Mouse (Mus musculus) right cerebral cortex, postnatal 14 days (tissue): ENCODE measurements at regions not wholly inside any gene's neighbourhood (a gene's known extent, or its start where the extent isn't known, plus 50 kb on each side); places are given as distances from the start of the nearest gene placed in this dataset.

ENCODE experiments used
- DNase-seq: peaks from one replicate; pipeline ENCODE4 v3.0.0; 2022

DNA sequence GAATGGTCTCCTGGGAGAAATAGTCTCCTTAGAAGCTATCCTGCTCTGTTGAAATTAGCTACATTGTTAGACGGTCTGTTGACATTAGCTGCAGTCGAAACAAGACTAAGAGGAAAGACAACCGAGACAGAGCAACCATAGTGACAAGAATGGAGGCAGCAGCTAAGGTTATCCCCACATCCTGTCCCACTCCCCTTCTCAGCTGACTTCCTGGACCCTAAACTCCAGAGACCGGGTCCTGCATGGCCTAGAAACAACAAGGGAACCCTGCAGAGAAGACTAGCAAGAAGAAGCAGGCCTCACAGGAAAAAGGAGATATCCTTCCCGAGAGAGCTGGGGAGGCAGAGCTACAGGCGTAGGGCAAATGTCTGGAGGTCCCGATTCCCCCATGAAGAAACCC lies 102.0 kb downstream of the Fam168b start:
- no peak for DNase-seq

DNA sequence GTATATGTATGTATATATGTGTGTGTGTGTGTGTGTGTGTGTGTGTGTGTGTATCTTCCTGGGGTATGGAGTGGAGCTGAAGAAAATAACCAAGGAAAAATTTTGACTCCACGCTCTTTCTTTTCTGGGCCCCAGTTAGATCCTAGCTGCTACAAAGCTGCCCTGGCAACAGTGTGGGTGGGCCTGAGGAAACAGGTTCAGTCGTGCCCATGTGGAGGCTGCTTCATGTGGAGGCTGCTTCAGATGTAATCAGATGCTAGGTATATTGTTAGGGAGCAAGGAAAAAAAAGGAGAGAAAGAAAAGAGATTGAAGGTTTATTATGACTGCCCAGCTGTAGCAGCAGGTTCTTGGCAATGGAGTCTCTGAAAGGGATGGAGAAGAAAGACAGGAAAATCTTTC lies 100.6 kb downstream of the Fam168b start:
- no peak for DNase-seq

DNA sequence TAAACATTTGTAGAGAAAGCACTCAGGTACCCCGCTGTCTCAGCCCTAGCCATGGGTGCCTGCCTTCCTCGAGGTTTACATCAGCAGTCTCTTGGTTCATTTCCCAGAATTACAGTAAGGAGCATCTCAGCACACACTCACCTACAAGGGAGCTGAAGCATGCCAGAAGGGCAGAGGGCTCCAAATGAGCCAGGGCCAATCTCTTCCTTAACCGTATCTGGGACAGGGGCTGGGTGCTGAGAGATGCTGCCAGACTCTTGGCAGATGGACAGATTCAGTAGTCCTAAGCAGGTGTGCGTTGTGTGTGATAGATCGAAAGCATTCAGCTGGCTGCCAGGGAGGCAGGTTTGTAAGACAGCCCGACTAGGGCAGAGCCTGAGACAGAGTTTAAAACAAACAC lies 97.0 kb downstream of the Fam168b start:
- no peak for DNase-seq

DNA sequence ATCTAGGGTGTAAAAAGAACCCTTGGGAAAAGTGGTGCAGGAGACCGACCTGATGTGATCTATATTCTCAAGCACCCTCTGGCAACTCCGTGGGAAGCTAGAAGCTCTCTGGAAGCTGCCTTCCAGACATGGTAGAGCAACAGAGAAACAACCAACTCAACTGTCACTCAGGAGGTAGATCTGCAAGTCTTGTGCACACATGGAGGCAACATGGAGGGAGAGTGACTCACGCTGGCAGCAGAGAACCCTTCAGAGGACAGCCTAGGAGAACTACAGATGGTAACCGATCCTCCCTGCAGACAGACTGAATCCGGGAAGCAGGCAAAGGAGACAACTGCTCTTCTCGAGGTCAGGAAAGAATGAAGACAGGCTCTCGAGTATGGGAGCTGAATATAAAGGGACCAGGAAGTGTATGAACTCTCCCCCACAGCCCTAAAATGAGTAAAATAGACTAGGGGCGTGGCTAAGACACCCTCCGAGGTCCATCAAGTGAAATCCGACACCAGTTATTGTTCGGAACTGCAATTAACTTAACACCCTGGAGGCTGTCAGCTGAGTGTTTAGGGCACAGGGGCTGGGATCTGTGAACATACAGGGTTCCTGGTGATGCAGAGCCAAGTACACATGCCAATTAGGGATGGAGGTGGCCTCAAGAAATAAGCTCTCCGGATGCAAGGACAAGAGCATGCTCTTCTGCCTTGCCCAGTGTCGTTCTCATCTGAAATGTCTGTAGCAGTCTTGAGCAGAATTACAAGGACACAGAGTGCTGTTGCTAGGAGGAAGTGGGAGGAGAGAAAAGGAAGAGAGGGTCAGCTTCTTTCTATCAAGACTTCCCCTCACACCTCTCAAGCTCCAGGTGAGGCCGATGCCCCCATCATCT lies 93.5 kb downstream of the Fam168b start:
- no peak for DNase-seq

DNA sequence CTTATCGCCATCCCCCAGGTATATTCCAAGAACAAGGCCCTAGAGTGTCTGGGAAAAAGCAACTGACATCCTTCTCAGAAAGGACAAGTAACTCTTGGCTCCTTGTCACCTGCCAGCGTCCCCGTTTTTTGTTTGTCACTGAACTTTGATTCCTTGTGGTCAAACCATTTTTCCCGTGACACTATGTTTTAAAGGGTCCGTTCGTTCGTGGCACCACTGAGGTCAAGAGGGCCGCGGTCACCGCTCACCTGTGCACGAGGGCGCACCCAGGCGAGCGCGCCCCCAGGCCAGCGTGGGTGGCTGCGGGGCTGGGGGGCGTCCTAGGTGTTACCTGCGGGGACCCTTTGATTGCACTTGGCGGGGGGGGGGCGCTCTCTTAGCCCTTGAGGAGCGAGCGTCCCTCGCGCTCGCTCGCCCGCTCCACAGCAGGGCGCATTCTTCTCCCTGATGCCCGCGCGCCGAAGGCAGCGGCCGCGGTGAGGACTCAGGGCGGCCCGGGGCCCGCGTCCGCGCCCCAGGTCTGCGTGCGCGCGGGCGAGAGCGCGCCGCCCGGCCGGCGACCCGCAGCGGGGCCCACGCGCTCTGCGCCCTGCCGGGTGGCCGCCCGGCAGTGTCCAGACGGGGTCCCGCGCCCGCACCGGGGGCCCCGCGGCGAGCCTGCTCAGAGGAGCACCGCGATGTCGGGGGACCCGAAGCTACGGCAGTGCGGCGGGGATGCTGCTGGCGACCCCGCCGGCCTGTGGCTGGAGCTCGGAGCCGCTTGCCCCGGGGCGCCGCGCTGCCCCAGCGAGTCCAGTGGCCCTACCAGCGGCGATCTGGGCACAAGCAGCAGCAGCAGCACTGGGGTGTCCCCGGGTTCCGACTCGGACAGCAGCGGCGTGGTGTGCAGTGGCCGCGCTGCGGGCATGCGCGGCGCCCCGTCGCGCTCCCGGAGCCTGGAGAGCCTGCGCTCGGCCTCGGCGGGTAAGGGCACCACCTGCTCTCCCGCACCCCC lies 92.5 kb downstream of the Fam168b start:
- peak; percentile 32 for DNase-seq

DNA sequence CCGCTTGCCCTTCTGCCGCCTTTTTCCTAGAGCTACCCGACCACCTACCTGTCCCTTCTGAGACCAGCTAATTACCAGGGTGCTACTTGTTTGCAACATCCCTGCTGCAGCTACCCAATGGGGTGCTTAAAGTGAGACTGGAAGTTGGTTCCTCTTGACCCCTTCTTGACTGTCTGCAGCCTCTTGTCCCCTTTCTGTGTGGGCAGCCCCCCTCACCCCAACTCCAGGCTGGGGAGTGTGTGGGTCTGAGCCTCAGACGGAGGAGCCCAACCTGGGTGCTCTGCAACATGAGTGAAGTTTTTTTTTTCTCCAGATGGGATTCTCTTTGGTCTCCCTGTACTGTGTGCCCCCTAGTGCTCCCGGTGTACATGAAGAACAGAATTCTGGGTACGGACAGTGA lies 91.7 kb downstream of the Fam168b start:
- no peak for DNase-seq

DNA sequence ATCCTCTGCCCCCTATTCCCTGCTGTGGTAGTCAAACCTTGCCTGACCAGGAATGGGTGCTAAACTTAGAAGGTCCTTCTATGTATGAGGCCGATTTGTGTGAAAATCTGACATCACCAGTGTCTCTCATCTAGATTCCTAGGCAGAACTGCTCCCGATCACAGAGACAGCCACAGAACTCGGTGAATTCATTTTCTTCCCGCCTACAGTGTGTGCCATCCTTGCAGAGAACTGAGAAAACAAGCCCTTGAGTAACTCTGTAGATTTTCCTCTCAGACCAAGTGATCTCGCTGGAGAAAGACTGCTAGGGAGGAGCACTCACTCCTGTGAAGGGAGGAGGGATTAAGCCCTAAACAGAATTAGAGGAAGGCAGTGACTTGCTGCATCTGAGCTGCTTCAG lies 89.3 kb downstream of the Fam168b start:
- no peak for DNase-seq

DNA sequence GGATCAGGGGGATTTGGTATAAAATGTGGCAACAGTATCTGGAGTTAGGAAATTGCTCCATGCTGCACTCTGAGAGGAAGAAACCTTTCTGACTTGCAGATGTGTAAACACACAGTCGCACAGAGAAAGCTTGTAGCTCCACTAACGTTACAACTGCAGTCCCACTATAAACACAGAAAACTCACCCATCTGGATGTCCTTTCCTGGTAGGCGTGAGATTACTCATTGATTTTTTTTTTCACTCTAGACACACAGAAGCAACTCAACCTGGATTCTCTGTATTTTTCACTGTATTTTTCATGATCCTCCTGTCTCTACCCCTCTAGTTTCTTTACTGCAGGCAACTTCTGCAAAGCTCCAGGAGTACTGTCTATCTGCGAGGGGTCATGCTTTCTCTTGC lies 82.3 kb downstream of the Fam168b start:
- DNase-seq: no peak

DNA sequence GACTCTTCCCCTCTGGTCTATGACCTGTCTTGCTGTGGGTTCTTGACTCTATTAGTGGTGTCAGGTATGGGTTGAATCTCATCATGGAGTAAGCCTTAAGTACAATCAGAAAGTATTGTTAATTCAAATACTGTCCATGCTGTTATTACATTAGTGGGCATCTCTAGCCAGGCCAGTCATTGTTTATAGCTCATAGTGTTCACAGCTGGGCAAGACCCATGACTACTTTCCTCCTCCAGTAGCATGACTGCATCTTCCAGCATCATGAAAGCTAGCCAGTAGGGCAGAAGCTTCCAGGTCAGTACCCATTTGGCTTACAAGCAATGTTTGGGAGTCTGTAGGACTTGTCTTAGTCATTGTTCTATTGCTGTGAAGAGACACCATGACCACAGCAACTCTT lies 81.4 kb downstream of the Fam168b start:
- no peak for DNase-seq

DNA sequence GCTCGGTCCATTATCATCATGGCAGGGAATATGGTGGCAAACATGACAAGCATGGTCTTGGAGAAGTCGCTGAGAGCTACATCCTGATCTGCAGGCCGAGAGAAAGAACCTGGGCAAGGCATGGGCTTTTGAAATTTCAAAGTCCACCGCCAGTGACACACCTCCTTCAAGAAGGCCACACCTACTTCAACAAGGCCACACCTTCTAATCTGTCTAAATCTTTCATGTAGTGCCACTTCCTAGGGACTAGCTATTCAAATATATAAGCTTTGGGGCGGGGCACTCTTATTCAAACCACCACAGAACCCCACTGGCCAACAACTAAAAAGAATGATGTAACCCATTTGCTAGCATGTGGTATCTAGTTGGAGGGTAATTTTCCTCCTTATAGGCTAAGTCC lies 81.0 kb downstream of the Fam168b start:
- no peak for DNase-seq
